Mouse (Mus musculus) forebrain, embryonic 16.5 days (tissue): ENCODE data around the gene Vps33b. TPM values are rescaled to one million over a fixed set of nuclear protein-coding genes. Genes with fewer than 3 reads are reported as not detected.

ENCODE experiments used
- ATAC-seq: fragments of 200-750 bp; cut with Nextera tagmentation; 2 replicates; pipeline ENCODE4 v1.8.0; 2017; ENCODE audit warnings: mild to moderate bottlenecking, moderate library complexity
- H3K27ac ChIP-seq: fragments of 300-500 bp; sonication (generic); 2 replicates; pipeline ENCODE4 v1.5.1; 2014; ENCODE audit warnings: low read length, control low read depth
- H3K27me3 ChIP-seq: fragments of 300-500 bp; sonication (generic); replicated peaks from 2 replicates; pipeline ENCODE4 v1.6.1; 2014; ENCODE audit warnings: low read length; ENCODE audit not compliant: control insufficient read depth, insufficient read depth
- H3K36me3 ChIP-seq: fragments of 300-500 bp; sonication (generic); 2 replicates; pipeline ENCODE4 v1.6.1; 2014; ENCODE audit not compliant: control insufficient read depth, insufficient read depth
- H3K4me1 ChIP-seq: fragments of 300-500 bp; sonication (generic); replicated peaks from 2 replicates; pipeline ENCODE4 v1.6.1; 2014; ENCODE audit warnings: low read length; ENCODE audit not compliant: control insufficient read depth, insufficient read depth
- H3K4me2 ChIP-seq: fragments of 300-500 bp; sonication (generic); 2 replicates; pipeline ENCODE4 v1.6.1; 2014; ENCODE audit warnings: mild to moderate bottlenecking, low read length, control low read depth
- H3K4me3 ChIP-seq: fragments of 300-500 bp; sonication (generic); replicated peaks from 2 replicates; pipeline ENCODE4 v1.5.1; 2014; ENCODE audit warnings: mild to moderate bottlenecking, low read length, control low read depth
- H3K9ac ChIP-seq: fragments of 300-500 bp; sonication (generic); replicated peaks from 2 replicates; pipeline ENCODE4 v1.6.1; 2014; ENCODE audit warnings: low read depth, low read length, control low read depth
- H3K9me3 ChIP-seq: fragments of 300-500 bp; sonication (generic); 2 replicates; pipeline ENCODE4 v1.6.1; 2016; ENCODE audit warnings: low read length; ENCODE audit not compliant: control insufficient read depth
- WGBS: fragments of 180-500 bp; shearing (Covaris S2); extraction: QIAGEN DNeasy Blood & Tissue Kit; methylation state at CpG from one replicate; pipeline ENCODE4 v1.1.7; 2014; 5-methylcytosine and 5-hydroxymethylcytosine counted together
- polyA plus RNA-seq: library from polyadenylated mRNA; unstranded; fragments of >200 nt; fragmentation: Nextera tagmentation; extraction: Ambion mirVana; gene quantifications from 2 replicates; pipeline ENCODE4 v1.2.1, GENCODE M21; 2015

Vps33b gene
- polyA plus RNA-seq, result 17.9 and 27.0 TPM in 2 replicates

DNA sequence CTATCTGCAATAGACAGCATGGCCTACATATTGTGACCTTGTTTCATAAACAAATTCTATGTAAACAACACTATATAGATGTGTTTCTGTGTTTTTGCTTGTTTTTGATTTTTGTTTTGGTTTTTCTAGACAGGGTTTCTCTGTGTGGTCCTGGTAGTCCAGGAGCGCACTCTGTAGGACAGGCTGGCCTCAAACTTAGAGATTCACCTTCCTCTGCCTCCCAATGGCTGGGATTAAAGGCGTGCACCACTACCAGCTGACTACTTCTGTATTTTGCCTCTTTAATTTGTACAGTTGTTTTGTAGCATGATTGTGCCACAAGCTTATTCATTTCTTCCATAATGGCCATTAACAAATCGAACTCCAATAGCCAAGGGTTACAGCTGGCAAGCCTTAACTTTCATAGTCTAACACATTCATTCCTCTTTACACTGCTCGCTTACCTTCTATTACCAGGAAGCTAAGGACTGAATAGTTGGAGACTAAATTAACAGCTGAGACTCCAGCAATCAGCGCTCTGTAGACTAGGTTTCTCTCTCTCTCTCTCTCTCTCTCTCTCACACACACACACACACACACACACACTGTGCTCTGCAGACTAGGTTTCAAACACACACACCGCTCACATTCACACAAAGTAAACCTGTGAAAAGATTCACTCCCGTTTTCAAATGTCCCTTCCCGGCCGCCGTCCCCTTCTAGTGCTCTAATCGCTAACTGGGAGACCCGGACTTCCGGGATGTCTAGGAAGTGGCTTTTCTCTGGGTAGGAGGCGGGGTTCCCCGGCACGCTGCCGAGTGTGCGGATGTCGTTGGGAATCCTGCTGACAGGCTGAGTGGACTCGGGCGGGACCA is at the start of gene Vps33b:
Gene Vps33b (plus strand): TSS at position 753 of the 854 bp plus-strand sequence.
- Histone ChIP-seq H3K4me3 (peak within 1 kb of the TSS; percentile 80), H3K9ac (peak within 1 kb of the TSS; percentile 86), H3K27me3 (no peaks in the 10 kb centered on the region), H3K4me1 (peaks cover 18% of the 10 kb centered on the region), H3K4me2 (peak within 1 kb of the TSS; percentile 85), H3K27ac (peak within 1 kb of the TSS; percentile 61), H3K36me3 (peaks cover 36% of the 10 kb centered on the region), H3K9me3 (peaks cover 1% of the 10 kb centered on the region)
- ATAC-seq, result peak; percentile 94
- WGBS, result 4% methylated on average over 21 of the region's 21 CpGs

DNA sequence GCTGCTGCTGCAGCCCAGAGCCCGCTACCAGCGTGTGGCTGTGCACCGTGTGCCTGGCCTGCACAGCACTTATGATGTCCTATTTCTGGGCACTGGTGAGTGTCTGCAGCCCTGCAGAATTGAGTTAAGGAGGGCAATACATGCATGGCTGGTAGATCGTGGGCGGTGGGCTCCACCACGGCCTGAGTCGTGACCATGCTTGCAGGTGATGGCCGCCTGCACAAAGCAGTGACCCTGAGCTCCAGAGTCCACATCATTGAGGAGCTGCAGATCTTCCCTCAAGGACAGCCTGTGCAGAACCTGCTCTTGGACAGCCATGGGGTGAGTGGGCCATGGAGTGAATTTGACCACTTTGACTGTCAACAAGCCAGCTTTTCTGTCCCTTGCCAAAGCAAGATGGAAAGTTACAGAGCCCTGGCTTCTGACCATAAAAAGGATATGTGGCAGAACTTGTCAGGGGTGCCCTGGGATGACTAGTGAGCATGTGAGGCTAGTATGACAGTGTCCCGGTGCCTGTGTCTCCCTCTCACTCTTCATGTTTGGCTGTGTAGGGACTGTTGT is 49.1 kb upstream of the Vps33b start:
- Histone ChIP-seq H3K4me2 (no peak overlapping the region), H3K9me3 (no peaks in the 10 kb centered on the region), H3K9ac (no peak overlapping the region), H3K36me3 (peaks cover 38% of the 10 kb centered on the region), H3K27ac (no peak overlapping the region), H3K4me1 (peaks cover under 1% of the 10 kb centered on the region), H3K4me3 (no peak overlapping the region), H3K27me3 (no peaks in the 10 kb centered on the region)
- no peak for ATAC-seq
- WGBS, result 95% methylated on average over 9 of the region's 9 CpGs

DNA sequence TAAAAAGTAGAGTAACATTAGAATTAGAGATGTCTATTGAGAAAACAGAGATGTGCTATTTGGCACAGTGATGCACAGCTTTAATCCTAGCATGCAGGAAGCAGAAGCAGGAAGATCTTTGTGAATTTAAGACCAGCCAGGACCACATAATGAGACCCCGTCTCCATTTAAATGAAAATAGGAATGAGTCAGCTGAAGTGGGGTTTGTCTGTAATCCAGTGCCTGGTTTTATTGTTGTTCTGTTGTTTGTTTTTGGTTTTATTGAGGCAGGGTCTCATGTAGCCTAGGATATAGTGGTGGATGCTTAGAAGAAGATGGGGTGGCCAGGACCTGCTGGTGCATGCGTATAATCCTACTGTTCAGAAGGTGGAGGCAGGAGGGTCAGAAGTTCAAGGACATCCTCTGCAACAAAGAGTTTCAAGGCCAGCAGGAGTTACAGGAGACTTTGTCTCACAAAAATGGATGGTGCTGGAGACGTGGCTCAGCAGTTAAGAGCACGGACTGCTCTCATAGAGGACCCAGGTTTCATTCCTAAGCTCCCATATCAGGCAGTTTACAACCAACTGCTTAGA is 48.2 kb upstream of the Vps33b start:
- no peaks in the 10 kb centered on the region for H3K27me3 ChIP-seq
- H3K4me1 ChIP-seq, result no peaks in the 10 kb centered on the region
- no peaks in the 10 kb centered on the region for H3K9me3 ChIP-seq
- H3K9ac ChIP-seq, result no peak overlapping the region
- no peak overlapping the region for H3K4me2 ChIP-seq
- peaks cover 40% of the 10 kb centered on the region for H3K36me3 ChIP-seq
- no peak overlapping the region for H3K4me3 ChIP-seq
- 88% methylated on average over 4 of the region's 4 CpGs for WGBS
- ATAC-seq, result no peak
- no peak overlapping the region for H3K27ac ChIP-seq

GRCm38 (mm10) chr7:80227065-80227464 is 42.4 kb upstream of the Vps33b start:
- WGBS, result 94% methylated on average over 4 of the region's 4 CpGs
- H3K27me3 ChIP-seq, result peaks cover 4% of the 10 kb centered on the region; the same call in 1 of the 2 replicates
- H3K9me3 ChIP-seq, result no peaks in the 10 kb centered on the region
- peaks cover 16% of the 10 kb centered on the region for H3K36me3 ChIP-seq
- H3K9ac ChIP-seq, result no peak overlapping the region
- no peak overlapping the region for H3K4me2 ChIP-seq
- ATAC-seq, result no peak
- no peak overlapping the region for H3K27ac ChIP-seq
- H3K4me1 ChIP-seq, result peaks cover 6% of the 10 kb centered on the region
- no peak overlapping the region for H3K4me3 ChIP-seq

- peaks cover 4% of the 10 kb centered on the region; the same call in 1 of the 2 replicates for H3K27me3 ChIP-seq
- H3K27ac ChIP-seq, result no peak overlapping the region
- H3K9ac ChIP-seq, result no peak overlapping the region
- peaks cover 6% of the 10 kb centered on the region; the same call in 1 of the 2 replicates for H3K36me3 ChIP-seq
- WGBS, result 57% methylated on average over 6 of the region's 6 CpGs
- H3K4me1 ChIP-seq, result peaks cover 22% of the 10 kb centered on the region
- H3K4me3 ChIP-seq, result no peak overlapping the region
- ATAC-seq, result no peak
- H3K4me2 ChIP-seq, result no peak overlapping the region
- no peaks in the 10 kb centered on the region for H3K9me3 ChIP-seq
Observed at GRCm38 (mm10) chr7:80230196-80230595, 39.3 kb upstream of the Vps33b start.

GRCm38 (mm10) chr7:80231971-80232488 is 37.4 kb upstream of the Vps33b start:
- peak overlapping the region; percentile 69 for H3K4me2 ChIP-seq
- under 1% methylated on average over 29 of the region's 29 CpGs for whole genome bisulfite sequencing
- no peak; the same call in 1 of the 2 replicates for ATAC-seq
- H3K27me3 ChIP-seq, result peaks cover 4% of the 10 kb centered on the region; the same call in 1 of the 2 replicates
- peaks cover 22% of the 10 kb centered on the region for H3K4me1 ChIP-seq
- H3K36me3 ChIP-seq, result 0 out of 2 replicates have a peak, but pooled peaks cover 3% of the 10 kb centered on the region
- peak overlapping the region; percentile 60 for H3K9ac ChIP-seq
- no peak overlapping the region for H3K27ac ChIP-seq
- H3K4me3 ChIP-seq, result peak overlapping the region; percentile 55
- H3K9me3 ChIP-seq, result no peaks in the 10 kb centered on the region

DNA sequence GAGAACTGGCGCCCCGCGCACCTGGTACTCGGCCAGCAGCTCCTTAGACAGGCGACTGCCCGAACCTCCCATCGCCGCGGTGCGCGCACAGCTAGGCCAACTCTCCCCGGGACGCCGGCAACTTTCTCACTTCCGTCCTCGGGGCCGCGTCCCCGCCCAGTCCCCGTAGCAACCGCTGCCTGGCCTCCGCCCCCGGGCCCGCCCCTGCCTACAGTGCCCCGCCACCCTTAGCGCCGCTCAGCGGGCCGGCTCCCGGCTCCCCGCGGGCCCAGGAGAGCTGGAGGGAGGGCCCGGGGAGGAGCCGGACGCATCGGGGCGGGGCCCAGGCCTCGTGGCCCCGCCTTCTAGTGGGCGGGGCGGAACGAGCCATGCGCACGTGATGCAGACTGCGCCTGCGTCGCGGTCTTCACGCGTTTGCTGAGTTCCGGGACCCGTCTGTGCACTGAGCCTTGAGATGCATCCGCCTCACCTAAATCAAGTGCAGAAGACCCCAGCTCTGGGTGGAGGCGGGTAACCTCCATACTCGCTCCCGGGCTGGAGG is 36.9 kb upstream of the Vps33b start, which contains the start of the genes Cib1 and Gdpgp1:
Gene Cib1 (minus strand): TSS at position 325 of the 541 bp plus-strand sequence.
Gene Gdpgp1 (plus strand): TSS at position 377 of the 541 bp plus-strand sequence.
- peak; percentile 97 for ATAC-seq
- Histone ChIP-seq H3K27me3 (peaks cover 4% of the 10 kb centered on the region; the same call in 1 of the 2 replicates), H3K36me3 (0 out of 2 replicates have a peak, but pooled peaks cover under 1% of the 10 kb centered on the region), H3K4me2 (peak within 1 kb of the TSS; percentile 69), H3K9ac (peak within 1 kb of the TSS; percentile 78), H3K4me1 (peaks cover 22% of the 10 kb centered on the region), H3K4me3 (peak within 1 kb of the TSS; percentile 55), H3K9me3 (no peaks in the 10 kb centered on the region), H3K27ac (peak within 1 kb of the TSS; percentile 53; the same call in 1 of the 2 replicates)
- WGBS, result under 1% methylated on average over 53 of the region's 56 CpGs

DNA sequence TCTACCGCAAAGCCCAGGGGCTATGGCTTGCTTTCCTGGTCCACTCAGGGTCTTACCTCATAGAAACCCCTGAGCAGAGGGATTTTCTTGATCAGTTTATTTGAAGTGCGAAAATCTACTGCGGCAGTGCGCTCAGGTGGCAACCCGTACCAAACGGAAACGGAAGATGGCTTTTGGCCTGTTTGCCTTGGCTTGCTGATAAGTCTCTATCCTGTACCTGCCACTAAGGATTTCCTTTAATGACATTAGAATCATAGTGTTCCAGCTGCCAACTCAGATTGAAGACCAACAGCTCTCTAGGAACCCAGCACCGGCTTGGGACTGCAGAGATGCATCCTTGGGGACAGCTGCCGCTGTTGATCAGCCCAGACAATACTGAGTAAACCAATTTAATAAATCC is 35.6 kb upstream of the Vps33b start:
- Histone ChIP-seq H3K27ac (no peak overlapping the region), H3K4me2 (peak overlapping the region; percentile 69), H3K9me3 (no peaks in the 10 kb centered on the region), H3K36me3 (peaks cover 4% of the 10 kb centered on the region), H3K27me3 (peaks cover 4% of the 10 kb centered on the region; the same call in 1 of the 2 replicates), H3K4me1 (peaks cover 22% of the 10 kb centered on the region), H3K9ac (no peak overlapping the region), H3K4me3 (no peak overlapping the region)
- WGBS, result 86% methylated on average over 9 of the region's 9 CpGs
- no peak for ATAC-seq
